Comparison of ENCODE assay signal across 11 mouse cellular contexts in genomic region chr10:6848162-6848754, GRCm38 (mm10).
A peak's percentile ranks its signal among the peaks of the same experiment; 100 is the strongest.
DNase-seq lines count a peak whose midpoint lies in the region; ATAC-seq and TF ChIP-seq lines count a peak whose summit lies in the region.
"Had no signal": no experiment of that assay in that cellular context is flagged by ENCODE, and none has a peak within 500 bp of the region (broad histone marks: within the 10 kb centered on the region; RNA-seq: fewer than 3 reads in every experiment).

No protein-coding gene starts in this region.

- no peaks in the 10 kb centered on the region for H3K27me3 ChIP-seq in intestine, embryonic 14.5 days (replicated peaks; ENCODE audit: control insufficient read depth, insufficient read depth, low read length)
- no peaks in the 10 kb centered on the region for H3K27me3 ChIP-seq in intestine, postnatal 0 days (replicated peaks; ENCODE audit: control insufficient read depth, insufficient read depth, low read length)
- H3K27me3 ChIP-seq in midbrain, embryonic 11.5 days (ENCODE audit: control insufficient read depth, insufficient read depth, low read length), result no peaks in the 10 kb centered on the region
- no peaks in the 10 kb centered on the region for H3K27me3 ChIP-seq in midbrain, embryonic 14.5 days (ENCODE audit: control insufficient read depth, insufficient read depth, low read length)
- no peaks in the 10 kb centered on the region for H3K27me3 ChIP-seq in midbrain, embryonic 13.5 days

- 0 out of 2 replicates have a peak, but pooled peaks have one; percentile 32 for ATAC-seq in intestine, embryonic 14.5 days (replicated peaks; ENCODE audit: low FRiP score, low TSS enrichment, low read depth)
- no peak for ATAC-seq in intestine, postnatal 0 days
- ATAC-seq in midbrain, embryonic 11.5 days (ENCODE audit: low FRiP score), result peak; percentile 60; the same call in 1 of the 2 replicates
- no peak for ATAC-seq in midbrain, embryonic 14.5 days (ENCODE audit: low FRiP score, low TSS enrichment)
- peak; percentile 30; the same call in 1 of the 2 replicates for ATAC-seq in midbrain, embryonic 13.5 days

- 48% methylated on average over 7 of the region's 7 CpGs for WGBS in intestine, embryonic 14.5 days
- 61% methylated on average over 7 of the region's 7 CpGs for WGBS in intestine, postnatal 0 days
- 47% methylated on average over 7 of the region's 7 CpGs for WGBS in midbrain, embryonic 11.5 days
- WGBS in midbrain, embryonic 14.5 days, result 22% methylated on average over 7 of the region's 7 CpGs
- 45% methylated on average over 7 of the region's 7 CpGs for WGBS in midbrain, embryonic 13.5 days

- no peaks in the 10 kb centered on the region for H3K9me3 ChIP-seq in intestine, embryonic 14.5 days (ENCODE audit: control insufficient read depth, low read length)
- H3K9me3 ChIP-seq in intestine, postnatal 0 days (ENCODE audit: control insufficient read depth), result no peaks in the 10 kb centered on the region
- no peaks in the 10 kb centered on the region for H3K9me3 ChIP-seq in midbrain, embryonic 11.5 days (ENCODE audit: control insufficient read depth, low read length)
- no peaks in the 10 kb centered on the region for H3K9me3 ChIP-seq in midbrain, embryonic 14.5 days (ENCODE audit: control insufficient read depth, low read length)
- no peaks in the 10 kb centered on the region for H3K9me3 ChIP-seq in midbrain, embryonic 13.5 days

- H3K4me1 ChIP-seq in intestine, embryonic 14.5 days (replicated peaks; ENCODE audit: control insufficient read depth, insufficient read depth, low read length), result no peaks in the 10 kb centered on the region
- H3K4me1 ChIP-seq in intestine, postnatal 0 days (replicated peaks; ENCODE audit: control insufficient read depth, insufficient read depth, low read length), result no peaks in the 10 kb centered on the region
- H3K4me1 ChIP-seq in midbrain, embryonic 11.5 days (ENCODE audit: control insufficient read depth, insufficient read depth, low read length), result peaks cover 7% of the 10 kb centered on the region; the same call in 1 of the 2 replicates
- H3K4me1 ChIP-seq in midbrain, embryonic 14.5 days (ENCODE audit: control insufficient read depth, insufficient read depth, low read length), result no peaks in the 10 kb centered on the region
- H3K4me1 ChIP-seq in midbrain, embryonic 13.5 days (replicated peaks), result 0 out of 2 replicates have a peak, but pooled peaks cover 5% of the 10 kb centered on the region

- no peak overlapping the region for H3K9ac ChIP-seq in intestine, embryonic 14.5 days (ENCODE audit: low read length)
- H3K9ac ChIP-seq in intestine, postnatal 0 days (ENCODE audit: low read depth, low read length), result no peak overlapping the region
- H3K9ac ChIP-seq in midbrain, embryonic 11.5 days (ENCODE audit: low read length), result no peak overlapping the region
- H3K9ac ChIP-seq in midbrain, embryonic 14.5 days (replicated peaks; ENCODE audit: low read length), result no peak overlapping the region
- H3K9ac ChIP-seq in midbrain, embryonic 13.5 days (replicated peaks), result no peak overlapping the region

- no peak for DNase-seq in intestine, embryonic 14.5 days (ENCODE audit: low spot score)
- no peak for DNase-seq in midbrain, embryonic 11.5 days (ENCODE audit: low spot score, missing footprints)
- DNase-seq in midbrain, embryonic 14.5 days, result no peak
- peak; percentile 21 for DNase-seq in embryo, embryonic 10.5 days (ENCODE audit: low spot score)
- no peak for DNase-seq in spleen, postnatal 36 days (ENCODE audit: low spot score in 2 of 2)
- DNase-seq: gastrocnemius, postnatal 36 days; heart, postnatal 4 days; lung, adult 2 months; thymus, adult 18-20 months had no signal

- TF ChIP-seq CTCF in intestine, postnatal 0 days (IDR thresholded peaks at IDR 0.05; ENCODE audit: low read depth), result no peak

- no peak overlapping the region for H3K4me2 ChIP-seq in intestine, embryonic 14.5 days (ENCODE audit: low read length)
- no peak overlapping the region for H3K4me2 ChIP-seq in intestine, postnatal 0 days (replicated peaks; ENCODE audit: low read depth)
- no peak overlapping the region for H3K4me2 ChIP-seq in midbrain, embryonic 11.5 days
- no peak overlapping the region for H3K4me2 ChIP-seq in midbrain, embryonic 14.5 days (ENCODE audit: low read length)
- H3K4me2 ChIP-seq in midbrain, embryonic 13.5 days (replicated peaks), result no peak overlapping the region

- H3K4me3 ChIP-seq in intestine, embryonic 14.5 days (ENCODE audit: low read depth, low read length), result no peak overlapping the region
- no peak overlapping the region for H3K4me3 ChIP-seq in intestine, postnatal 0 days (ENCODE audit: low read depth, low read length)
- no peak overlapping the region for H3K4me3 ChIP-seq in midbrain, embryonic 11.5 days (ENCODE audit: low read depth, low read length)
- H3K4me3 ChIP-seq in midbrain, embryonic 14.5 days (replicated peaks; ENCODE audit: low read depth, low read length), result no peak overlapping the region
- H3K4me3 ChIP-seq in midbrain, embryonic 13.5 days (replicated peaks), result no peak overlapping the region

- H3K36me3 ChIP-seq in intestine, embryonic 14.5 days (ENCODE audit: control insufficient read depth, insufficient read depth, low read length), result no peaks in the 10 kb centered on the region
- H3K36me3 ChIP-seq in intestine, postnatal 0 days (ENCODE audit: control insufficient read depth, insufficient read depth), result no peaks in the 10 kb centered on the region
- no peaks in the 10 kb centered on the region for H3K36me3 ChIP-seq in midbrain, embryonic 11.5 days (ENCODE audit: control insufficient read depth, insufficient read depth, low read length)
- no peaks in the 10 kb centered on the region for H3K36me3 ChIP-seq in midbrain, embryonic 14.5 days (ENCODE audit: control insufficient read depth, insufficient read depth, low read length)
- H3K36me3 ChIP-seq in midbrain, embryonic 13.5 days, result no peaks in the 10 kb centered on the region

- H3K27ac ChIP-seq in intestine, embryonic 14.5 days (ENCODE audit: low read depth), result no peak overlapping the region
- H3K27ac ChIP-seq in intestine, postnatal 0 days (ENCODE audit: low read depth, low read length), result no peak overlapping the region
- no peak overlapping the region for H3K27ac ChIP-seq in midbrain, embryonic 11.5 days (ENCODE audit: low read depth, low read length)
- no peak overlapping the region for H3K27ac ChIP-seq in midbrain, embryonic 14.5 days (replicated peaks; ENCODE audit: low read depth, low read length)
- no peak overlapping the region for H3K27ac ChIP-seq in midbrain, embryonic 13.5 days

Comparison
In these comparisons a context has a peak if more than half of its experiments do, and no peak if none do; other contexts are left out.
1. ATAC-seq: peak in intestine, embryonic 14.5 days (single experiment), midbrain, embryonic 11.5 days (single experiment) and midbrain, embryonic 13.5 days (single experiment); none in intestine, postnatal 0 days (single experiment) and midbrain, embryonic 14.5 days (single experiment).